In the genomic region with DNA sequence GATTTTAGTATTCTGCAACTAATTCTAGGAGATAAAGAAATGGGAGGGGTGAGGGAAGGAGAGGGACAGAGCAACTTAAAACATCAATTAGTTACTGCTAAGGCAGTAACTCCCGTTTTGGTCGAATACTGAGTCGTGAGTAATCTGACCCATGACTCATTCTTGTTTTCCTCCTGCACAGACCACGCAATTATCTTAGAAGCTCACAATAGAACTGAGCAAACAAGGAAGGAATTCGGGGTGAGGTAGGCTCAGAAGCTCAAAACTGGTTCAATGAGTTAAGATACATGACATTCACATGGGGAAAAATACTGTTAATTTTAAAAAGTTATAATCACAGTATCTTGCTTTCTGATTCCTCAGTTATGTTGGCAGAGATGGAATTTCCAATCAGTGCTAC, we compare ENCODE assay signal across 11 mouse cellular contexts. TPM values are rescaled to one million over a fixed set of nuclear protein-coding genes. Genes with fewer than 3 reads are reported as not detected.
A peak's percentile ranks its signal among the peaks of the same experiment; 100 is the strongest.
DNase-seq lines count a peak whose midpoint lies in the region; ATAC-seq and TF ChIP-seq lines count a peak whose summit lies in the region.
"Had no signal": no experiment of that assay in that cellular context is flagged by ENCODE, and none has a peak within 500 bp of the region (broad histone marks: within the 10 kb centered on the region; RNA-seq: fewer than 3 reads in every experiment).

No protein-coding gene starts in this region.

- ATAC-seq in embryonic facial prominence, embryonic 15.5 days (ENCODE audit: insufficient number of reproducible peaks, low FRiP score, low TSS enrichment, low read depth), result peak; percentile 72
- peak; percentile 59; the same call in 1 of the 2 replicates for ATAC-seq in kidney, postnatal 0 days (replicated peaks; ENCODE audit: low FRiP score, low read depth)
- ATAC-seq: forebrain, embryonic 13.5 days had no signal

- no peaks in the 10 kb centered on the region for H3K27me3 ChIP-seq in embryonic facial prominence, embryonic 15.5 days
- H3K27me3 ChIP-seq in kidney, postnatal 0 days (ENCODE audit: insufficient read depth, low read length), result no peaks in the 10 kb centered on the region
- H3K27me3 ChIP-seq: forebrain, embryonic 13.5 days; megakaryocyte, embryonic 14.5 days had no signal

- WGBS in embryonic facial prominence, embryonic 15.5 days, result 12% methylated on average over 5 of the region's 5 CpGs
- WGBS in kidney, postnatal 0 days, result 9% methylated on average over 5 of the region's 5 CpGs

- H3K27ac ChIP-seq in embryonic facial prominence, embryonic 15.5 days (replicated peaks), result no peak overlapping the region; the same call in none of the 2 replicates
- no peak overlapping the region for H3K27ac ChIP-seq in kidney, postnatal 0 days
- H3K27ac ChIP-seq: forebrain, embryonic 13.5 days had no signal

- H3K9me3 ChIP-seq in embryonic facial prominence, embryonic 15.5 days (replicated peaks), result no peaks in the 10 kb centered on the region
- no peaks in the 10 kb centered on the region for H3K9me3 ChIP-seq in kidney, postnatal 0 days (replicated peaks; ENCODE audit: low read length)
- H3K9me3 ChIP-seq: forebrain, embryonic 13.5 days; megakaryocyte, embryonic 14.5 days had no signal

- H3K36me3 ChIP-seq in embryonic facial prominence, embryonic 15.5 days, result no peaks in the 10 kb centered on the region
- H3K36me3 ChIP-seq in kidney, postnatal 0 days (ENCODE audit: insufficient read depth, low read length), result no peaks in the 10 kb centered on the region

- intact Hi-C loops in heart, postnatal 36 days (cut with DNase I), result no loop called here

- peak; percentile 95 for DNase-seq in heart, adult 11 months
- no peak for DNase-seq in heart, postnatal 36 days
- peak; percentile 89 for DNase-seq in 3T3-L1 (ENCODE audit: low read depth, low spot score)
- peak; percentile 56 for DNase-seq in kidney, postnatal 0 days (ENCODE audit: low spot score)
- DNase-seq in cerebellum, postnatal 10 days, result no peak
- no peak for DNase-seq in cerebellum, postnatal 36 days
- no peak for DNase-seq in thymus, postnatal 0 days (ENCODE audit: low spot score)
- DNase-seq: retina, postnatal 1 day had no signal

- TF ChIP-seq CTCF in kidney, postnatal 0 days (IDR thresholded peaks at IDR 0.05; ENCODE audit: low read depth), result no peak

- no peak overlapping the region for H3K9ac ChIP-seq in embryonic facial prominence, embryonic 15.5 days
- H3K9ac ChIP-seq in kidney, postnatal 0 days (ENCODE audit: low read depth, low read length), result no peak overlapping the region
- H3K9ac ChIP-seq: forebrain, embryonic 13.5 days had no signal

- no peaks in the 10 kb centered on the region for H3K4me1 ChIP-seq in embryonic facial prominence, embryonic 15.5 days
- H3K4me1 ChIP-seq in kidney, postnatal 0 days (replicated peaks; ENCODE audit: insufficient read depth, low read length), result 0 out of 2 replicates have a peak, but pooled peaks cover 6% of the 10 kb centered on the region
- H3K4me1 ChIP-seq: forebrain, embryonic 13.5 days had no signal

- H3K4me2 ChIP-seq in embryonic facial prominence, embryonic 15.5 days (replicated peaks), result no peak overlapping the region
- peak overlapping the region; percentile 57 for H3K4me2 ChIP-seq in kidney, postnatal 0 days (ENCODE audit: low read length)
- H3K4me2 ChIP-seq: forebrain, embryonic 13.5 days had no signal

- no peak overlapping the region for H3K4me3 ChIP-seq in embryonic facial prominence, embryonic 15.5 days (replicated peaks)
- no peak overlapping the region for H3K4me3 ChIP-seq in kidney, postnatal 0 days (replicated peaks; ENCODE audit: low read depth, low read length)
- H3K4me3 ChIP-seq: forebrain, embryonic 13.5 days had no signal

RNA-seq across cellular contexts. Expression of gene Tlr4, which starts 1.3 kb away (rescaled TPM):
- 10 to 100 TPM; 20.9 to 25.1 TPM for total RNA-seq in heart, postnatal 36 days (2021)
- polyA plus RNA-seq in embryonic facial prominence, embryonic 15.5 days (2015; fragmentation: Nextera tagmentation; extraction: Ambion mirVana), result 1.7 and 2.3 TPM in 2 replicates
- 1.7 and 2.0 TPM in 2 replicates for polyA plus RNA-seq in kidney, postnatal 0 days (2015; fragmentation: Nextera tagmentation; extraction: Ambion mirVana)
- polyA plus RNA-seq in thymus, postnatal 0 days (2015; fragmentation: Nextera tagmentation; extraction: Ambion mirVana), result 1.6 and 1.8 TPM in 2 replicates

Comparison
In these comparisons a context has a peak if more than half of its experiments do, and no peak if none do; other contexts are left out.
1. DNase-seq: peak in heart, adult 11 months (single experiment), 3T3-L1 (single experiment) and kidney, postnatal 0 days (single experiment); none in heart, postnatal 36 days (0 of 2), cerebellum, postnatal 10 days (0 of 2), cerebellum, postnatal 36 days (0 of 2) and thymus, postnatal 0 days (single experiment).